Mouse (Mus musculus): ENCODE data around the gene Mn1.

GRCm38 (mm10) chr5:111422058-111422800 lies 5.1 kb downstream of the Mn1 start:
- no peak for TF ChIP-seq CTCF (IDR thresholded peaks at IDR 0.05; ENCODE audit: low read depth)
- TF ChIP-seq EP300 (IDR thresholded peaks at IDR 0.05; ENCODE audit: low read depth): no peak

Measured in liver, postnatal 0 days (tissue).